Comparison of ENCODE assay signal across 36 mouse cellular contexts in the genomic region with DNA sequence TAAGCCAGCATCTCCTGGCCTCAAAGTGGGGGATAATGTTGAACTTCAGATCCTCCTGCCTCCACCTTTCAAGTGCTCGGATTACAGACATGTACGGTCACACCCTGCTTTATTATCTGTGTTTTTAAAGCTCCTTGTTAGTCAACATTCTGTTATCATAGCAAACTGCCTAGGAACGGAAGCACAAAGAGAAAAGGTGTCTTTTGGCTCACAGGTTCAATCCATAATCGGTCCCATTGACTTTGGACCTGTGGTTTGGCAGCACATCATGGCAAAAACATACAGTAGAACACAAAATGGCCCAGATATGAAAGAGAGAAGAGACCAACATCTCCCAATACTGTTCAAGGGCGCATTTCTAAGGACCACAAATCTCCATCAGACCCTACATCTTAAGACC. TPM values are rescaled to one million over a fixed set of nuclear protein-coding genes. Genes with fewer than 3 reads are reported as not detected.
"Had no signal": no experiment of that assay in that cellular context is flagged by ENCODE, and none has a peak within 500 bp of the region (broad histone marks: within the 10 kb centered on the region; RNA-seq: fewer than 3 reads in every experiment).

No protein-coding gene starts in this region.

- H3K36me3 ChIP-seq: heart, embryonic 10.5 days; heart, embryonic 12.5 days; heart, embryonic 13.5 days; heart, embryonic 15.5 days; hindbrain, embryonic 10.5 days; hindbrain, embryonic 12.5 days; hindbrain, embryonic 13.5 days; hindbrain, embryonic 15.5 days; intestine, embryonic 15.5 days; kidney, embryonic 15.5 days had no signal

- DNase-seq: heart, postnatal 10 days; heart, postnatal 14 days; heart, postnatal 36 days; heart, postnatal 4 days; kidney, adult 11 months; kidney, adult 18-20 months; kidney, adult 2 months; kidney, adult 8-10 months; kidney, adult 9 months; kidney, postnatal 10 days; kidney, postnatal 14 days; kidney, postnatal 25 days; kidney, postnatal 36 days; kidney, postnatal 4 days; layer of hippocampus, adult 9-11 months; layer of hippocampus, postnatal 36 days had no signal

- H3K27ac ChIP-seq: heart, embryonic 10.5 days; heart, embryonic 13.5 days; heart, embryonic 15.5 days; hindbrain, embryonic 10.5 days; hindbrain, embryonic 12.5 days; hindbrain, embryonic 13.5 days; hindbrain, embryonic 14.5 days; hindbrain, embryonic 15.5 days; hindbrain, postnatal 0 days; intestine, embryonic 15.5 days; kidney, embryonic 15.5 days; kidney, postnatal 0 days; layer of hippocampus, adult 2 months had no signal

- H3K9me3 ChIP-seq: heart, embryonic 10.5 days; heart, embryonic 12.5 days; heart, embryonic 13.5 days; heart, embryonic 15.5 days; hindbrain, embryonic 10.5 days; hindbrain, embryonic 12.5 days; hindbrain, embryonic 13.5 days; hindbrain, embryonic 15.5 days; intestine, embryonic 15.5 days; kidney, embryonic 15.5 days had no signal

- H3K4me1 ChIP-seq: heart, embryonic 10.5 days; heart, embryonic 12.5 days; heart, embryonic 13.5 days; heart, embryonic 15.5 days; hindbrain, embryonic 12.5 days; intestine, embryonic 15.5 days; kidney, embryonic 15.5 days had no signal

- H3K4me3 ChIP-seq: heart, embryonic 10.5 days; heart, embryonic 12.5 days; heart, embryonic 13.5 days; heart, embryonic 15.5 days; hindbrain, embryonic 10.5 days; hindbrain, embryonic 12.5 days; hindbrain, embryonic 13.5 days; hindbrain, embryonic 15.5 days; intestine, embryonic 15.5 days; kidney, embryonic 15.5 days; layer of hippocampus, adult 2 months had no signal

- ATAC-seq: hindbrain, embryonic 16.5 days; hindbrain, postnatal 0 days; inflammation-experienced regulatory T-cells, adult 6 months; intestine, embryonic 15.5 days; intestine, embryonic 16.5 days; intestine, postnatal 0 days had no signal

- H3K9ac ChIP-seq: heart, embryonic 12.5 days; heart, embryonic 13.5 days; heart, embryonic 15.5 days; hindbrain, embryonic 12.5 days; hindbrain, embryonic 13.5 days; hindbrain, embryonic 14.5 days; hindbrain, embryonic 15.5 days; intestine, embryonic 15.5 days; kidney, embryonic 15.5 days had no signal

- H3K4me2 ChIP-seq: heart, embryonic 11.5 days; heart, embryonic 12.5 days; heart, embryonic 13.5 days; heart, embryonic 15.5 days; hindbrain, embryonic 12.5 days; hindbrain, embryonic 13.5 days; hindbrain, embryonic 14.5 days; hindbrain, embryonic 15.5 days; intestine, embryonic 15.5 days; kidney, embryonic 15.5 days had no signal

- H3K27me3 ChIP-seq: heart, embryonic 13.5 days; heart, embryonic 15.5 days; hindbrain, embryonic 12.5 days; hindbrain, embryonic 13.5 days; hindbrain, embryonic 15.5 days; intestine, embryonic 15.5 days; kidney, embryonic 15.5 days had no signal

RNA-seq across cellular contexts. Expression of a gene that starts 13.6 kb away (rescaled TPM):
- total RNA-seq: heart, postnatal 14 days; heart, postnatal 36 days; hematopoietic stem cell, adult 5-6 weeks; layer of hippocampus, adult 2 months; layer of hippocampus, postnatal 36 days had no signal
- polyA plus RNA-seq: inflammation-experienced regulatory T-cells, adult 6 months had no signal
